18 mouse cellular contexts compared by ENCODE assay signal in the genomic region with DNA sequence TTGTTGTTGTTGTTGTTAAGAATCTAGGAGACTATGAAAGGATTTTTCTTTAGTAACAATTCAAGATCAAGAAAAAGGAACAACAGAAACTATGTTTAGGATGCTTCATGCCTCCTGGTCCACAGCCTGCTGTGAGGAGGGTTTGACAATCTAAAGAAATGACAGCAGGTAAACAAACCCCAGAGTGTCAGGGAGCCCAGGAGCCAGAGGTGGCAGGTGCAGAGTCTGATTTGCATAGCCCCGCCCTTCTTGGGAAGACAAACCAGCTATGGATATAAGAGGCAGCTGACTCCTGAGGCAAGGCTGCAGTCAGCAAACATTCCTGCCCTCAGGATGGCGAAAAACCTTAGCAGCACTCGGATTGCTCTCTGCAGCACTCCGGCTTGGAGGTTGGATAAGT. TPM values are rescaled to one million over a fixed set of nuclear protein-coding genes. Genes with fewer than 3 reads are reported as not detected.
DNase-seq lines count a peak whose midpoint lies in the region.
"Had no signal": no experiment of that assay in that cellular context is flagged by ENCODE, and none has a peak within 500 bp of the region (broad histone marks: within the 10 kb centered on the region; RNA-seq: fewer than 3 reads in every experiment).

TSS of gene Oas1h (plus strand) at position 301 of the 400 bp plus-strand sequence.

- DNase-seq in heart, adult 11 months = peak; percentile 46
- no peak for DNase-seq in heart, adult 8-10 months (ENCODE audit: low spot score)
- DNase-seq in testis, postnatal 10 days (ENCODE audit: low spot score) = peak; percentile 23
- no peak for DNase-seq in testis, postnatal 14 days (ENCODE audit: low spot score)
- DNase-seq in kidney, postnatal 10 days = no peak
- DNase-seq: adrenal gland, adult 8-10 months; adrenal gland, postnatal 14 days; adrenal gland, postnatal 36 days; B cell, adult 2 months; cerebellum, adult 11-12 months; cerebellum, adult 2 months; cerebellum, adult 9-10 months; cerebellum, postnatal 10 days; cerebellum, postnatal 25 days; forebrain, postnatal 0 days had no signal

RNA-seq across cellular contexts. Expression of gene Oas1h, which starts in this region (rescaled TPM):
- not detected for total RNA-seq in heart, adult 8-10 months (2022)
- total RNA-seq: adrenal gland, adult 18-20 months; adrenal gland, adult 8-10 months; adrenal gland, postnatal 14 days; adrenal gland, postnatal 36 days; CH12.LX; forebrain, postnatal 0 days; G1E had no signal

Comparison
In these comparisons a context has a peak if more than half of its experiments do, and no peak if none do; other contexts are left out.
1. DNase-seq: peak in heart, adult 11 months (single experiment) and testis, postnatal 10 days (single experiment); none in heart, adult 8-10 months (single experiment), testis, postnatal 14 days (single experiment) and kidney, postnatal 10 days (single experiment).